Mouse (Mus musculus) heart, embryonic 13.5 days (tissue): ENCODE data around the gene Sox5. TPM values are rescaled to one million over a fixed set of nuclear protein-coding genes. Genes with fewer than 3 reads are reported as not detected.

Source experiments
- ATAC-seq: fragments of 200-750 bp; cut with Nextera tagmentation; 2 replicates; pipeline ENCODE4 v1.8.0; 2017; ENCODE audit warnings: moderate TSS enrichment; ENCODE audit not compliant: insufficient number of reproducible peaks, low FRiP score, low TSS enrichment; ENCODE audit errors: extremely low read depth
- H3K27ac ChIP-seq: fragments of 300-500 bp; sonication (generic); replicated peaks from 2 replicates; pipeline ENCODE4 v1.5.1; 2015; ENCODE audit warnings: moderate library complexity, mild to moderate bottlenecking, inconsistent platforms
- H3K27me3 ChIP-seq: fragments of 300-500 bp; sonication (generic); replicated peaks from 2 replicates; pipeline ENCODE4 v1.6.1; 2015; ENCODE audit warnings: mild to moderate bottlenecking, inconsistent platforms
- H3K36me3 ChIP-seq: fragments of 300-500 bp; sonication (generic); 2 replicates; pipeline ENCODE4 v1.6.1; 2015; ENCODE audit warnings: mild to moderate bottlenecking, inconsistent platforms
- H3K4me1 ChIP-seq: fragments of 300-500 bp; sonication (generic); 2 replicates; pipeline ENCODE4 v1.6.1; 2015; ENCODE audit warnings: inconsistent platforms
- H3K4me2 ChIP-seq: fragments of 300-500 bp; sonication (generic); 2 replicates; pipeline ENCODE4 v1.6.1; 2015; ENCODE audit warnings: inconsistent platforms, mild to moderate bottlenecking, moderate library complexity
- H3K4me3 ChIP-seq: fragments of 300-500 bp; sonication (generic); 2 replicates; pipeline ENCODE4 v1.5.1; 2015; ENCODE audit warnings: moderate library complexity, mild to moderate bottlenecking, inconsistent platforms
- H3K9ac ChIP-seq: fragments of 300-500 bp; sonication (generic); 2 replicates; pipeline ENCODE4 v1.6.1; 2015; ENCODE audit warnings: inconsistent platforms, mild to moderate bottlenecking, moderate library complexity
- H3K9me3 ChIP-seq: fragments of 300-500 bp; sonication (generic); 2 replicates; pipeline ENCODE4 v1.6.1; 2016; ENCODE audit warnings: inconsistent platforms
- WGBS: fragments of 180-500 bp; shearing (Covaris S2); methylation state at CpG from one replicate; pipeline ENCODE4 v1.1.7; 2015; ENCODE audit warnings: mixed read lengths; 5-methylcytosine and 5-hydroxymethylcytosine counted together
- polyA plus RNA-seq: library from polyadenylated mRNA; unstranded; fragments of >200 nt; fragmentation: Nextera tagmentation; extraction: Ambion mirVana; gene quantifications from 2 replicates; pipeline ENCODE4 v1.2.1, GENCODE M21; 2015

The Sox5 gene
- polyA plus RNA-seq, 1 experiment from 2014 or later = 12.1 TPM

GRCm38 (mm10) chr6:143948553-143949308 is 833.0 kb downstream of the Sox5 start:
- ATAC-seq = no peak
- WGBS = 65% methylated on average over 12 of the region's 12 CpGs
- no peak overlapping the region for H3K4me3 ChIP-seq
- no peaks in the 10 kb centered on the region for H3K9me3 ChIP-seq
- no peak overlapping the region for H3K9ac ChIP-seq
- no peaks in the 10 kb centered on the region for H3K27me3 ChIP-seq
- no peak overlapping the region for H3K4me2 ChIP-seq
- H3K36me3 ChIP-seq = no peaks in the 10 kb centered on the region
- H3K4me1 ChIP-seq = no peaks in the 10 kb centered on the region
- no peak overlapping the region for H3K27ac ChIP-seq

- Histone ChIP-seq H3K9me3 (no peaks in the 10 kb centered on the region), H3K9ac (no peak overlapping the region), H3K4me2 (no peak overlapping the region), H3K4me3 (no peak overlapping the region), H3K36me3 (no peaks in the 10 kb centered on the region), H3K4me1 (no peaks in the 10 kb centered on the region), H3K27ac (no peak overlapping the region), H3K27me3 (no peaks in the 10 kb centered on the region)
- no peak for ATAC-seq
- WGBS = 84% methylated on average over 4 of the region's 4 CpGs
Observed at GRCm38 (mm10) chr6:143948071-143948470, 833.7 kb downstream of the Sox5 start.

- 79% methylated on average over 5 of the region's 5 CpGs for WGBS
Observed at GRCm38 (mm10) chr6:143943126-143943525, 838.7 kb downstream of the Sox5 start.

GRCm38 (mm10) chr6:143941291-143941785 is 840.4 kb downstream of the Sox5 start:
- H3K4me1 ChIP-seq = no peaks in the 10 kb centered on the region
- no peak for ATAC-seq
- no peak overlapping the region for H3K4me2 ChIP-seq
- H3K27me3 ChIP-seq = no peaks in the 10 kb centered on the region
- no peaks in the 10 kb centered on the region for H3K9me3 ChIP-seq
- H3K36me3 ChIP-seq = no peaks in the 10 kb centered on the region
- no peak overlapping the region for H3K9ac ChIP-seq
- no peak overlapping the region for H3K27ac ChIP-seq
- 52% methylated on average over 8 of the region's 8 CpGs for WGBS
- no peak overlapping the region for H3K4me3 ChIP-seq

More at GRCm38 (mm10) chr6:143943126-143943525, 838.7 kb downstream of the Sox5 start:
- Histone ChIP-seq H3K4me2 (no peak overlapping the region), H3K9me3 (no peaks in the 10 kb centered on the region), H3K27ac (no peak overlapping the region), H3K4me1 (no peaks in the 10 kb centered on the region), H3K36me3 (no peaks in the 10 kb centered on the region), H3K9ac (no peak overlapping the region), H3K4me3 (no peak overlapping the region), H3K27me3 (no peaks in the 10 kb centered on the region)
- ATAC-seq = no peak

- Histone ChIP-seq H3K9ac (no peak overlapping the region), H3K4me1 (no peaks in the 10 kb centered on the region), H3K27ac (no peak overlapping the region), H3K4me3 (no peak overlapping the region), H3K9me3 (no peaks in the 10 kb centered on the region), H3K27me3 (no peaks in the 10 kb centered on the region), H3K36me3 (no peaks in the 10 kb centered on the region), H3K4me2 (no peak overlapping the region)
- WGBS = 82% methylated on average over 6 of the region's 6 CpGs
- ATAC-seq = no peak
Observed at GRCm38 (mm10) chr6:143923146-143923545, 858.6 kb downstream of the Sox5 start.

- no peaks in the 10 kb centered on the region for H3K36me3 ChIP-seq
- no peak overlapping the region for H3K4me2 ChIP-seq
- H3K27ac ChIP-seq = no peak overlapping the region
- WGBS = 78% methylated on average over 16 of the region's 16 CpGs
- no peak overlapping the region for H3K4me3 ChIP-seq
- no peak for ATAC-seq
- no peaks in the 10 kb centered on the region for H3K27me3 ChIP-seq
- no peak overlapping the region for H3K9ac ChIP-seq
- H3K9me3 ChIP-seq = no peaks in the 10 kb centered on the region
- H3K4me1 ChIP-seq = no peaks in the 10 kb centered on the region
Observed at GRCm38 (mm10) chr6:143918405-143918947, 863.3 kb downstream of the Sox5 start.

- WGBS = 69% methylated on average over 10 of the region's 10 CpGs
- no peak for ATAC-seq
- Histone ChIP-seq H3K9me3 (no peaks in the 10 kb centered on the region), H3K36me3 (no peaks in the 10 kb centered on the region), H3K4me2 (no peak overlapping the region), H3K27ac (no peak overlapping the region), H3K4me1 (no peaks in the 10 kb centered on the region), H3K4me3 (no peak overlapping the region), H3K9ac (no peak overlapping the region), H3K27me3 (no peaks in the 10 kb centered on the region)
Observed at GRCm38 (mm10) chr6:143916152-143916735, 865.5 kb downstream of the Sox5 start.

- no peaks in the 10 kb centered on the region for H3K4me1 ChIP-seq
- no peak overlapping the region for H3K4me3 ChIP-seq
- no peaks in the 10 kb centered on the region for H3K9me3 ChIP-seq
- no peaks in the 10 kb centered on the region for H3K36me3 ChIP-seq
- H3K4me2 ChIP-seq = no peak overlapping the region
- ATAC-seq = no peak
- H3K9ac ChIP-seq = no peak overlapping the region
- WGBS = 85% methylated on average over 3 of the region's 3 CpGs
- H3K27me3 ChIP-seq = no peaks in the 10 kb centered on the region
- H3K27ac ChIP-seq = no peak overlapping the region
Observed at GRCm38 (mm10) chr6:143915686-143916085, 866.1 kb downstream of the Sox5 start.

GRCm38 (mm10) chr6:143912316-143912715 is 869.5 kb downstream of the Sox5 start:
- H3K27ac ChIP-seq = no peak overlapping the region
- no peak overlapping the region for H3K4me3 ChIP-seq
- no peak for ATAC-seq
- no peaks in the 10 kb centered on the region for H3K9me3 ChIP-seq
- H3K36me3 ChIP-seq = no peaks in the 10 kb centered on the region
- no peak overlapping the region for H3K9ac ChIP-seq
- H3K4me1 ChIP-seq = no peaks in the 10 kb centered on the region; the same call in 1 of the 2 replicates
- H3K27me3 ChIP-seq = no peaks in the 10 kb centered on the region
- WGBS = 82% methylated on average over 3 of the region's 3 CpGs
- H3K4me2 ChIP-seq = no peak overlapping the region

GRCm38 (mm10) chr6:143904693-143905031 is 877.1 kb downstream of the Sox5 start:
- Histone ChIP-seq H3K4me3 (no peak overlapping the region), H3K27me3 (no peaks in the 10 kb centered on the region), H3K4me2 (no peak overlapping the region), H3K9ac (no peak overlapping the region), H3K4me1 (no peaks in the 10 kb centered on the region; the same call in 1 of the 2 replicates), H3K9me3 (no peaks in the 10 kb centered on the region), H3K36me3 (no peaks in the 10 kb centered on the region), H3K27ac (no peak overlapping the region)
- no peak for ATAC-seq

- H3K9me3 ChIP-seq = no peaks in the 10 kb centered on the region
- no peaks in the 10 kb centered on the region; the same call in 1 of the 2 replicates for H3K4me1 ChIP-seq
- no peak overlapping the region for H3K9ac ChIP-seq
- no peaks in the 10 kb centered on the region for H3K27me3 ChIP-seq
- no peak overlapping the region for H3K4me3 ChIP-seq
- no peaks in the 10 kb centered on the region for H3K36me3 ChIP-seq
- no peak for ATAC-seq
- WGBS = 70% methylated on average over 10 of the region's 10 CpGs
- no peak overlapping the region for H3K4me2 ChIP-seq
- H3K27ac ChIP-seq = no peak overlapping the region
Observed at GRCm38 (mm10) chr6:143903981-143904692, 877.6 kb downstream of the Sox5 start.
